Comparison of ENCODE assay signal across 22 mouse cellular contexts in the genomic region with DNA sequence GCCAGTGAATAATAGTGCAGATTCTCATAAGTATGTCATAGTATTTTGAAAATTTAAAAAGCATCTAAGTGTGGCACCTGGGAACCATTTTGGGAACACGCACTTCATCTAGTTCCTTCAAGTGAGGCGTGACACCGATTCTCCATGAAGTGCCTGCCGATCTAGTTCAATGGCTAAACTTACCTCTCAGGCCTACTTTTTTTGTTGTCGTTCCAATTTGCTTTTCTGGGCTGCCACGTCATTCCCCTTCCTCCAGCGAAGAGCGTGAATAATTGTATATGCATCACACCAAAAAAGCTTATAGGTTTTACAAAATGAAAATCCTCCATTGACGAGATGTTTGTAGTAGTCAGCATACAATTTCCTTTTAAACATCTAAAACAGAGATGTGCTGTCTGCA.
"Had no signal": no experiment of that assay in that cellular context is flagged by ENCODE, and none has a peak within 500 bp of the region (broad histone marks: within the 10 kb centered on the region; RNA-seq: fewer than 3 reads in every experiment).

No protein-coding gene starts in this region.

- ATAC-seq: hindbrain, embryonic 16.5 days; hindbrain, postnatal 0 days; inflammation-experienced regulatory T-cells, adult 6 months; intestine, embryonic 15.5 days; intestine, embryonic 16.5 days; intestine, postnatal 0 days had no signal

- DNase-seq: heart, postnatal 10 days; heart, postnatal 14 days; heart, postnatal 36 days; heart, postnatal 4 days; kidney, adult 11 months; kidney, adult 18-20 months; kidney, adult 2 months; kidney, adult 8-10 months; kidney, adult 9 months; kidney, postnatal 10 days; kidney, postnatal 14 days; kidney, postnatal 25 days; kidney, postnatal 36 days; kidney, postnatal 4 days; layer of hippocampus, adult 9-11 months; layer of hippocampus, postnatal 36 days had no signal
